Mouse (Mus musculus) forebrain, embryonic 15.5 days (tissue): ENCODE measurements around the gene Ttf2. TPM values are rescaled to one million over a fixed set of nuclear protein-coding genes. Genes with fewer than 3 reads are reported as not detected.

Experiments
- ATAC-seq: fragments of 200-750 bp; cut with Nextera tagmentation; replicated peaks from 2 replicates; pipeline ENCODE4 v1.8.0; 2017; ENCODE audit warnings: mild to moderate bottlenecking, moderate TSS enrichment, moderate library complexity
- H3K27ac ChIP-seq: fragments of 300-500 bp; sonication (generic); replicated peaks from 2 replicates; pipeline ENCODE4 v1.5.1; 2015; ENCODE audit warnings: mild to moderate bottlenecking, inconsistent platforms
- H3K27me3 ChIP-seq: fragments of 300-500 bp; sonication (generic); 2 replicates; pipeline ENCODE4 v1.6.1; 2015; ENCODE audit warnings: inconsistent platforms
- H3K36me3 ChIP-seq: fragments of 300-500 bp; sonication (generic); 2 replicates; pipeline ENCODE4 v1.6.1; 2015; ENCODE audit warnings: mild to moderate bottlenecking, inconsistent platforms
- H3K4me1 ChIP-seq: fragments of 300-500 bp; sonication (generic); 2 replicates; pipeline ENCODE4 v1.6.1; 2015; ENCODE audit warnings: inconsistent platforms
- H3K4me2 ChIP-seq: fragments of 300-500 bp; sonication (generic); replicated peaks from 2 replicates; pipeline ENCODE4 v1.6.1; 2015; ENCODE audit warnings: mild to moderate bottlenecking, inconsistent platforms
- H3K4me3 ChIP-seq: fragments of 300-500 bp; sonication (generic); 2 replicates; pipeline ENCODE4 v1.5.1; 2015; ENCODE audit warnings: mild to moderate bottlenecking, inconsistent platforms
- H3K9ac ChIP-seq: fragments of 300-500 bp; sonication (generic); replicated peaks from 2 replicates; pipeline ENCODE4 v1.6.1; 2015; ENCODE audit warnings: mild to moderate bottlenecking, inconsistent platforms
- H3K9me3 ChIP-seq: fragments of 300-500 bp; sonication (generic); 2 replicates; pipeline ENCODE4 v1.6.1; 2016; ENCODE audit warnings: inconsistent platforms
- WGBS: fragments of 180-500 bp; shearing (Covaris S2); methylation state at CpG from one replicate; pipeline ENCODE4 v1.1.7; 2015; ENCODE audit warnings: mixed read lengths; 5-methylcytosine and 5-hydroxymethylcytosine counted together
- polyA plus RNA-seq: library from polyadenylated mRNA; unstranded; fragments of >200 nt; fragmentation: Nextera tagmentation; extraction: Ambion mirVana; gene quantifications from 2 replicates; pipeline ENCODE4 v1.2.1, GENCODE M21; 2015

The Ttf2 gene
- polyA plus RNA-seq, result 6.7 and 8.0 TPM in 2 replicates

GRCm38 (mm10) chr3:100969176-100969917 is at the start of gene Ttf2:
Ttf2 (minus strand) TSS chr3:100969663.
- Histone ChIP-seq H3K27ac (no peak within 1 kb of the TSS), H3K4me3 (peak within 1 kb of the TSS; percentile 72), H3K9me3 (no peaks in the 10 kb centered on the region), H3K36me3 (no peaks in the 10 kb centered on the region), H3K4me1 (peaks cover 11% of the 10 kb centered on the region), H3K9ac (peak within 1 kb of the TSS; percentile 63), H3K4me2 (peak within 1 kb of the TSS; percentile 86), H3K27me3 (no peaks in the 10 kb centered on the region)
- peak; percentile 98 for ATAC-seq
- under 1% methylated on average over 40 of the region's 40 CpGs for WGBS

DNA sequence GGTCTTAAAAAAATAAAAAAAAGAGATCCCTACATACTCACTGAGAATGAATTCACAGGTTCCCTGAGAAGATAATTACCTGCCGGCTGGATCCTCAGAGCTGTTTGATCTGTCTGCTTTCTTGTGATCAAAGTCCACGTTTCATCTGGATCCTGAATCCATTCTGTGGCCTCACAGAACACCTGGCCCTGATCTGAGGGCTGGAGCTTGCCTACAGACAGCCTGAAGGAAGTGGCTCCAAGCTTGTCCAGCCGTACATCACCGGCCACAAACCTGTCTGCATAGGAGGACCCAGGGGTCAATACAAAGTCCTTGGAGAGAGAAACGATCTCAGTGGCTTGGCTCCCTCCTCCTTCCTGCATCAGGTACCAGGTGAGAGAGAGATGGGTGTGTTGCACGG is 49.0 kb upstream of the Ttf2 start:
- peaks cover 14% of the 10 kb centered on the region for H3K4me1 ChIP-seq
- H3K4me3 ChIP-seq, result no peak overlapping the region
- WGBS, result 90% methylated on average over 6 of the region's 6 CpGs
- H3K9me3 ChIP-seq, result no peaks in the 10 kb centered on the region
- no peak overlapping the region for H3K9ac ChIP-seq
- no peak for ATAC-seq
- H3K27me3 ChIP-seq, result no peaks in the 10 kb centered on the region
- H3K36me3 ChIP-seq, result no peaks in the 10 kb centered on the region
- no peak overlapping the region for H3K4me2 ChIP-seq
- no peak overlapping the region for H3K27ac ChIP-seq

DNA sequence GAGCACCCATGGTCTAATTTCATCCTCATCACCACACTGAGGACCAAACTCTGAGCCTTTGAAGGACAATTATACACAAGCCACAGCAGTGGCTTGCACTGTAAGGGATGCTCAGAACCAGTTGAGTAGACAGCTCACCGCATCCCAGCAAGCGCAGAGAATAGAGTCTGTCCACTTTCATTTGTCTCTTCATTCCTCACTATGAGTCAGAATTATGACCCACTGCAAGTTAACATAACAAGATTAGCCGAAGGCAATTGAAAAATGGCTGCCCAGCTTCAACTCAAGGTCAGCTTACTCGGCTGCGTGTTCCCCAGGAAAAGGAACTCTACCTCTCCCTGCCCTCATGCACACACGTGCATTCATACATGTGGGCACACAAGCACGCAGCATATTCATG is 46.6 kb upstream of the Ttf2 start:
- no peak overlapping the region for H3K9ac ChIP-seq
- H3K9me3 ChIP-seq, result no peaks in the 10 kb centered on the region
- no peaks in the 10 kb centered on the region for H3K36me3 ChIP-seq
- no peak overlapping the region for H3K4me2 ChIP-seq
- 95% methylated on average over 7 of the region's 7 CpGs for WGBS
- no peak overlapping the region for H3K4me3 ChIP-seq
- peaks cover 20% of the 10 kb centered on the region for H3K4me1 ChIP-seq
- H3K27me3 ChIP-seq, result no peaks in the 10 kb centered on the region
- no peak for ATAC-seq
- no peak overlapping the region for H3K27ac ChIP-seq

- H3K4me1 ChIP-seq, result peaks cover 20% of the 10 kb centered on the region
- H3K9me3 ChIP-seq, result no peaks in the 10 kb centered on the region
- 27% methylated on average over 4 of the region's 4 CpGs for WGBS
- H3K27ac ChIP-seq, result no peak overlapping the region
- no peak overlapping the region for H3K4me2 ChIP-seq
- no peaks in the 10 kb centered on the region for H3K36me3 ChIP-seq
- no peak overlapping the region for H3K9ac ChIP-seq
- H3K27me3 ChIP-seq, result no peaks in the 10 kb centered on the region
- ATAC-seq, result no peak
- no peak overlapping the region for H3K4me3 ChIP-seq
These were observed 45.8 kb upstream of the Ttf2 start for GRCm38 (mm10) chr3:101015254-101015653.

DNA sequence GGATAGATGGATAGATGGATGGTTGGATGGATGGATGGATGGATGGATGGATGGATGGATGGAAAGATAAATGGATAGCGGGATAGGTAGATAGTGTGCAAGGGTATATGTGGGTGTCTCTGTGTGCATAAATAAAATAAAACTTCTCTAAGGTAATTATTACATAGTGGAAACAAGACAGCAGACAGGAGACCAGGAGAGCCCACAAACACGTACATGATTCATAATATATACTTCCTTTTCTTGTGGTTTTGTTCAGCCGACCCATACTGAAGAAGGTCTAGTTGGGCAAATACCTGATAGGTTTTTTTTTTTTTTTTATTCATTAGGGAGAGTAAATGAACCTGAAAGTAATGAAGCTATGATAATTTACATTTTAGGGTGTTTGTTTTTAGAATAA is 44.1 kb upstream of the Ttf2 start:
- H3K27me3 ChIP-seq, result no peaks in the 10 kb centered on the region
- no peak overlapping the region for H3K4me2 ChIP-seq
- no peak overlapping the region for H3K27ac ChIP-seq
- no peaks in the 10 kb centered on the region for H3K36me3 ChIP-seq
- H3K9me3 ChIP-seq, result no peaks in the 10 kb centered on the region
- no peak overlapping the region for H3K9ac ChIP-seq
- ATAC-seq, result no peak
- no peak overlapping the region for H3K4me3 ChIP-seq
- peaks cover 20% of the 10 kb centered on the region for H3K4me1 ChIP-seq
- 73% methylated on average over 3 of the region's 3 CpGs for WGBS

DNA sequence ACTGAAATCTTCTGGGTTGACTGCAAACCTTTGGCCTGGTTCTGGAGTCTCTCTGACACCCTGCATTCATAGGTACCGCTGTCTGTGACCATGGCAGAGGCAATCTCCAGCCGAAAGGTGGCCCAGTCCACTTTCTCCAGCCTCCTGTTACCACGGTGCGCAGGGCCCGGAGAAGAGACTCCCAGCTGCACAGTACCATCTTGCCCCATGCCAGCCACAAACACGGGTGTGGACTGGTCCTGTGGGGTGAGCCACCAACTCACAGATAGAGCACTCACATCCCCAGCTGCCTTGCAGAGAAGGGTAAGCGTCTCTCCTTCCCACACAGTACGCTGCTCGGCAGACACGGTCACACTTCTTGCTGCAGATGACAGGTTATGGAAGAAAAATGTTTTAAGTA is 43.5 kb upstream of the Ttf2 start:
- no peaks in the 10 kb centered on the region for H3K9me3 ChIP-seq
- no peak overlapping the region for H3K4me3 ChIP-seq
- H3K27ac ChIP-seq, result no peak overlapping the region
- H3K27me3 ChIP-seq, result no peaks in the 10 kb centered on the region
- WGBS, result 95% methylated on average over 10 of the region's 10 CpGs
- no peak overlapping the region for H3K4me2 ChIP-seq
- H3K4me1 ChIP-seq, result peaks cover 20% of the 10 kb centered on the region
- ATAC-seq, result no peak
- no peak overlapping the region for H3K9ac ChIP-seq
- H3K36me3 ChIP-seq, result no peaks in the 10 kb centered on the region

- H3K9ac ChIP-seq, result no peak overlapping the region
- WGBS, result 60% methylated on average over 8 of the region's 8 CpGs
- ATAC-seq, result no peak
These were observed 43.1 kb upstream of the Ttf2 start for GRCm38 (mm10) chr3:101012597-101012996.

DNA sequence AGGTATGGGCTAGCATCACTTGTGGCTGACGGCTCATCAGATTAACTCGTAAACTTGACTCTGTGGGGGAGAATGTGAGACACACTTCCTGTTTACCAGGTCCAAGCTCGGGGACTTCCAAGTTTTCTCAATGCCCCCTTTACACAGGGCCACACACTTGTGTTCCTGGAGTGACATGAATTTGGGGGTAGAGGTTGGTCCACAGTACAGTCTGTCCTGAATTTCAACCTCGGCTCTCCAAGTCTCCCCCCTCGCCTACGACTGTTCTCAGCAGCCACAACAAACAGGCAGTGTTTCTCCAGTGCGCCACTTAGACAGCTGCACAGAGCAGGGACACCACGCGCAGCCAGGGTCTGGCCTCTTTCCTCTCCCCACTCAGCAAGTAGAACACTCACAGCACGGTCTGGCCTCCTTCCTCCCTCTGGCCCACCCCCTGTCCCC is 42.7 kb upstream of the Ttf2 start:
- 53% methylated on average over 10 of the region's 10 CpGs for WGBS
- no peaks in the 10 kb centered on the region for H3K27me3 ChIP-seq
- H3K4me1 ChIP-seq, result peaks cover 20% of the 10 kb centered on the region
- no peak overlapping the region for H3K9ac ChIP-seq
- no peak overlapping the region for H3K4me2 ChIP-seq
- no peak overlapping the region for H3K27ac ChIP-seq
- no peaks in the 10 kb centered on the region for H3K9me3 ChIP-seq
- no peak overlapping the region for H3K4me3 ChIP-seq
- H3K36me3 ChIP-seq, result no peaks in the 10 kb centered on the region
- peak; percentile 42; the same call in 1 of the 2 replicates for ATAC-seq

More at GRCm38 (mm10) chr3:101012597-101012996, 43.1 kb upstream of the Ttf2 start:
- Histone ChIP-seq H3K4me2 (no peak overlapping the region), H3K4me3 (no peak overlapping the region), H3K36me3 (no peaks in the 10 kb centered on the region), H3K4me1 (peaks cover 20% of the 10 kb centered on the region), H3K9me3 (no peaks in the 10 kb centered on the region), H3K27ac (no peak overlapping the region), H3K27me3 (no peaks in the 10 kb centered on the region)

GRCm38 (mm10) chr3:101011203-101011600 is 41.7 kb upstream of the Ttf2 start:
- no peaks in the 10 kb centered on the region for H3K36me3 ChIP-seq
- H3K27me3 ChIP-seq, result no peaks in the 10 kb centered on the region
- no peak overlapping the region for H3K4me2 ChIP-seq
- no peak overlapping the region for H3K27ac ChIP-seq
- H3K9me3 ChIP-seq, result no peaks in the 10 kb centered on the region
- peaks cover 20% of the 10 kb centered on the region for H3K4me1 ChIP-seq
- ATAC-seq, result no peak
- H3K4me3 ChIP-seq, result no peak overlapping the region
- no peak overlapping the region for H3K9ac ChIP-seq
- WGBS, result 60% methylated on average over 5 of the region's 5 CpGs

DNA sequence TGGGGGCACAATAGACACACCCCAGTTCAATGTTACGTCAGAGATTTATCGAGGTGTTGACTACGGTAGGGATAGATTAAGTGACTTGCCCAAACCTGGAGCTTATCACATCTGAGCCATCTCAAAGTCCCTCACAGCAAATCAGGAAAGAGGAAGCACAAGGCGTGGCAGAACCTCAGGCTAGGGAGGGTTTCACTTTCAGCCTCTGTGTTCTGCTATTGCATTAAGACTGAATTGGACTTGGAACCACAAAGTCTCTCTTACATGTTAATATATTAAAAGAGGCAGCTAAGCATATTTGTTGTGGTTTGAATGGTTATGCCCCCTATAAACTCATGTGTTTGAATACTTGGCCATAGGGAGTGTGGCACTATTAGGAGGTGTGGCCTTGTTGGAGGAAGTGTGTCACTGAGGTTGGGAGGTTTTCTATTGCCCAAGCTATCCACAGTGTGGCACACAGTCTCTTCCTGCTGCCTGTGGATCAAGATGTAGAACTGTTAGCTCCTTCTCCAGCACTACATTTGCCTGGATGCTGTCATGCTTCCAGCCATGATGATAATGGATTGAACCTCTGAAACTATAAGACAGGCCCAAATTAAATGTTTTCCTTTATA is 41.2 kb upstream of the Ttf2 start:
- Histone ChIP-seq H3K9me3 (no peaks in the 10 kb centered on the region), H3K27me3 (no peaks in the 10 kb centered on the region), H3K36me3 (no peaks in the 10 kb centered on the region), H3K4me2 (no peak overlapping the region), H3K4me3 (no peak overlapping the region), H3K27ac (no peak overlapping the region), H3K9ac (no peak overlapping the region), H3K4me1 (peaks cover 20% of the 10 kb centered on the region)
- ATAC-seq, result no peak
- 91% methylated on average over 4 of the region's 4 CpGs for WGBS

DNA sequence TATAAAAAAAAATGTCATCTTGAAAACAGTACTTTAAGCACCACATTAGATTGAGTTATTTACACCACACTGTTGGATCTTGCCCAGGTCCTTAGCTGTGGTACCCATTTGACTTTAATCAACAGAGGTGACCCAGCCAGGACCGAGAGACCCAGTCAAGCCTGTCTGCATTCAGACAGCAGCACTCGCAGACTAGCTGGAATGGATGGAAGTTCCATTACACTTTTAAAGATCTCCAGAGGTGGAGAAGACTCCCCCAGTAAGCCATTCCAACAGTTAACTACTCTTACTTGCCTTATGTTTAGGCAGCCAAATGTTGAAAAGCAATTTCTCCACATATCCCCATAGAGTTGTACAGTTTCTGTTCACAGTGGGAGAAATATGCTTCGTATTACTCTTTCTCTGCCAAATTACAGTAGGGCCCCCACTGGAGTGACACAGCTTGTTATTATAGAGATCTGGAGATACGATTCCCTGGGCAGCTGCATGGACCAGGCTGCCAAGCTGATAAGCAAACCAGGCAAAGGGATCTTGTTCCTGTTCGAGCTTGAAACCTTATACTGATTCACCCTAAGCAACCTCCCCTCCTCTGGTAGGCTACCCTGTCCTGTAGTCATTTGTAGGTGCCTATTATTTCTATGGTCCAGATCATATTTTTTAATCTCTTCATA is 37.8 kb upstream of the Ttf2 start:
- Histone ChIP-seq H3K4me3 (no peak overlapping the region), H3K4me1 (peaks cover 1% of the 10 kb centered on the region; the same call in 1 of the 2 replicates), H3K9ac (no peak overlapping the region), H3K27me3 (no peaks in the 10 kb centered on the region), H3K4me2 (no peak overlapping the region), H3K9me3 (no peaks in the 10 kb centered on the region), H3K36me3 (no peaks in the 10 kb centered on the region), H3K27ac (no peak overlapping the region)
- WGBS, result 83% methylated on average over 5 of the region's 5 CpGs
- ATAC-seq, result no peak

- H3K4me3 ChIP-seq, result no peak overlapping the region
- H3K36me3 ChIP-seq, result no peaks in the 10 kb centered on the region
- no peaks in the 10 kb centered on the region for H3K9me3 ChIP-seq
- WGBS, result 70% methylated on average over 6 of the region's 6 CpGs
- ATAC-seq, result no peak
- H3K27me3 ChIP-seq, result no peaks in the 10 kb centered on the region
- no peak overlapping the region for H3K27ac ChIP-seq
- H3K4me2 ChIP-seq, result no peak overlapping the region
- H3K9ac ChIP-seq, result no peak overlapping the region
- no peaks in the 10 kb centered on the region for H3K4me1 ChIP-seq
These were observed 35.9 kb upstream of the Ttf2 start for GRCm38 (mm10) chr3:101005392-101005791.
